Mouse (Mus musculus) neural tube, embryonic 13.5 days (tissue): ENCODE data around the gene Xcr1. TPM values are rescaled to one million over a fixed set of nuclear protein-coding genes. Genes with fewer than 3 reads are reported as not detected.

ENCODE experiments used
- ATAC-seq: fragments of 200-750 bp; cut with Nextera tagmentation; 2 replicates; pipeline ENCODE4 v1.8.0; 2017; ENCODE audit warnings: low read depth, mild to moderate bottlenecking, moderate TSS enrichment, moderate library complexity
- H3K27ac ChIP-seq: fragments of 300-500 bp; sonication (generic); replicated peaks from 2 replicates; pipeline ENCODE4 v1.5.1; 2015; ENCODE audit warnings: moderate library complexity, mild to moderate bottlenecking, inconsistent platforms
- H3K27me3 ChIP-seq: fragments of 300-500 bp; sonication (generic); 2 replicates; pipeline ENCODE4 v1.6.1; 2015; ENCODE audit warnings: mild to moderate bottlenecking, inconsistent platforms
- H3K36me3 ChIP-seq: fragments of 300-500 bp; sonication (generic); 2 replicates; pipeline ENCODE4 v1.6.1; 2015; ENCODE audit warnings: mild to moderate bottlenecking, inconsistent platforms
- H3K4me1 ChIP-seq: fragments of 300-500 bp; sonication (generic); replicated peaks from 2 replicates; pipeline ENCODE4 v1.6.1; 2015; ENCODE audit warnings: inconsistent platforms
- H3K4me2 ChIP-seq: fragments of 300-500 bp; sonication (generic); 2 replicates; pipeline ENCODE4 v1.6.1; 2015; ENCODE audit warnings: inconsistent platforms, mild to moderate bottlenecking, moderate library complexity
- H3K4me3 ChIP-seq: fragments of 300-500 bp; sonication (generic); 2 replicates; pipeline ENCODE4 v1.5.1; 2015; ENCODE audit warnings: mild to moderate bottlenecking, inconsistent platforms
- H3K9ac ChIP-seq: fragments of 300-500 bp; sonication (generic); 2 replicates; pipeline ENCODE4 v1.6.1; 2015; ENCODE audit warnings: moderate library complexity, mild to moderate bottlenecking, inconsistent platforms
- H3K9me3 ChIP-seq: fragments of 300-500 bp; sonication (generic); 2 replicates; pipeline ENCODE4 v1.6.1; 2016; ENCODE audit warnings: inconsistent platforms
- WGBS: fragments of 180-500 bp; shearing (Covaris S2); methylation state at CpG from one replicate; pipeline ENCODE4 v1.1.7; 2015; 5-methylcytosine and 5-hydroxymethylcytosine counted together
- polyA plus RNA-seq: library from polyadenylated mRNA; unstranded; fragments of >200 nt; fragmentation: Nextera tagmentation; extraction: Ambion mirVana; gene quantifications from 2 replicates; pipeline ENCODE4 v1.2.1, GENCODE M21; 2015

The Xcr1 gene
- polyA plus RNA-seq, 1 experiment from 2014 or later = 0.04 TPM

DNA sequence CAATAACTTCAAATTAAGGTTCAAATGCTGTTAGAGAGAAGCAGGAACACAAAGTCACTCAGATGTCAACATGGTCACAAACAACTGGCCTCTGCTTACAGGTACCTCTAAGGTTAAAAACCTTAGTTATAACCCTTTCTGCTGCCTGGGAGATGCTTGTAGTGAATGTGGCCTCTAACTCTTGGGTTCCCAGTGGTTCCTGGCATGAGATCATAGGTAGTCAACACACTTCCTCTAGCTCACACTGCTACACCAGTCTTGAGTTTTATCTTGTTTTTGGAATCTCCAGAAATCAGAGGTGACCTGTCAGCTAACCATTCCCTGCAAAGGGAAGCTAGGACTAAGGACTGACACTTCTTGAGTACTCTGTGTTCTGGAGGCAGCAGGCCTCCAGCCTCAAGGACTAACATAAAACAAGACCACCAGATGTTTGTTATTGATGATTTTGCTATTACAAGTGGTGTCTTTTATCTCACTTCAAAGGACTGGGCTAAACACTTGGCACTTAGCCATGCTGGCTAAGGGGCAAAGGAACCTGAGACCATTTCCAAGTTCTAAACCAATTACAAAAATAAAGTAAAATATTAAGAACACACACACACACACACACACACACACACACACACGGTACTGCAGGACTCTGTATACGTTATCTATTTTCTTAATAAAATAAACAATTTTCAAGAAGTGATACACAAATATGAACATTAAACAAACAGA lies 11.7 kb downstream of the Xcr1 start:
- no peak overlapping the region for H3K9ac ChIP-seq
- no peak for ATAC-seq
- H3K4me2 ChIP-seq = peak overlapping the region; percentile 86
- no peak overlapping the region for H3K27ac ChIP-seq
- H3K4me3 ChIP-seq = peak overlapping the region; percentile 75; the same call in 1 of the 2 replicates
- H3K9me3 ChIP-seq = no peaks in the 10 kb centered on the region
- peaks cover 12% of the 10 kb centered on the region for H3K4me1 ChIP-seq
- H3K36me3 ChIP-seq = no peaks in the 10 kb centered on the region
- no peaks in the 10 kb centered on the region for H3K27me3 ChIP-seq
- 79% methylated on average over 2 of the region's 2 CpGs for WGBS

- H3K9ac ChIP-seq = no peak overlapping the region
- peaks cover 8% of the 10 kb centered on the region for H3K4me1 ChIP-seq
- H3K36me3 ChIP-seq = peaks cover 4% of the 10 kb centered on the region; the same call in 1 of the 2 replicates
- no peak overlapping the region for H3K27ac ChIP-seq
- no peak for ATAC-seq
- H3K9me3 ChIP-seq = no peaks in the 10 kb centered on the region
- no peaks in the 10 kb centered on the region for H3K27me3 ChIP-seq
- no peak overlapping the region for H3K4me3 ChIP-seq
- no peak overlapping the region for H3K4me2 ChIP-seq
- WGBS = 93% methylated on average over 1 of the region's 1 CpGs
Observed at GRCm38 (mm10) chr9:123846490-123846889, 15.3 kb downstream of the Xcr1 start.

DNA sequence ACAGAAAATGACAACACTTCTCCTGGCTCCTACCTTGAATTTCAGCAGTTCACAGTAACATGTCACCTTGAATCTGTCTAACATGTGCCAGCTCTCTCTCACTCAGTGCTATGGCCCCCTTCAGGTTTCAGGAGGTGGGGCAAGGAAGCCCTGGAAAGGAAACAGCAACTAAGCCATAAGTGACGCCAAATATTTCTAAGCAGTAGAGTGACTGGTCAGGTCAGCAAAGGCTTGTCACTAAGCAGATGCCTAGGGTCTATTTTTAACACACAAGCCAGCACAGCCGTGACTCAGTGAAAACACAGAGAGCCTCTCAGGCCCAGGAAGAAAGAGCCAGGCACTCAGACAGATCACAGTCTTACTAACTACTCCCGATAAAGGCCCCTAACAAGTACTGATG lies 16.7 kb downstream of the Xcr1 start:
- Histone ChIP-seq H3K27ac (no peak overlapping the region), H3K4me1 (no peaks in the 10 kb centered on the region; the same call in 1 of the 2 replicates), H3K36me3 (peaks cover 10% of the 10 kb centered on the region), H3K4me2 (no peak overlapping the region), H3K27me3 (no peaks in the 10 kb centered on the region), H3K9ac (no peak overlapping the region), H3K4me3 (no peak overlapping the region), H3K9me3 (no peaks in the 10 kb centered on the region)
- WGBS = 80% methylated on average over 3 of the region's 3 CpGs
- ATAC-seq = no peak

GRCm38 (mm10) chr9:123844468-123844867 lies 17.4 kb downstream of the Xcr1 start:
- Histone ChIP-seq H3K27me3 (no peaks in the 10 kb centered on the region), H3K4me2 (no peak overlapping the region), H3K27ac (no peak overlapping the region), H3K4me1 (no peaks in the 10 kb centered on the region), H3K4me3 (no peak overlapping the region), H3K9ac (no peak overlapping the region), H3K9me3 (no peaks in the 10 kb centered on the region), H3K36me3 (peaks cover 13% of the 10 kb centered on the region)
- no peak for ATAC-seq
- WGBS = 83% methylated on average over 3 of the region's 3 CpGs

GRCm38 (mm10) chr9:123840243-123840642 lies 21.6 kb downstream of the Xcr1 start:
- ATAC-seq = no peak
- Histone ChIP-seq H3K4me3 (no peak overlapping the region), H3K9me3 (no peaks in the 10 kb centered on the region), H3K27ac (no peak overlapping the region), H3K36me3 (peaks cover 40% of the 10 kb centered on the region), H3K4me1 (no peaks in the 10 kb centered on the region), H3K27me3 (no peaks in the 10 kb centered on the region), H3K9ac (no peak overlapping the region), H3K4me2 (no peak overlapping the region)
- WGBS = 91% methylated on average over 6 of the region's 6 CpGs

GRCm38 (mm10) chr9:123835851-123836250 lies 26.0 kb downstream of the Xcr1 start:
- no peak for ATAC-seq
- Histone ChIP-seq H3K4me3 (no peak overlapping the region), H3K9ac (no peak overlapping the region), H3K27me3 (no peaks in the 10 kb centered on the region), H3K9me3 (no peaks in the 10 kb centered on the region), H3K4me1 (no peaks in the 10 kb centered on the region), H3K4me2 (no peak overlapping the region), H3K36me3 (peaks cover 54% of the 10 kb centered on the region), H3K27ac (no peak overlapping the region)
- 97% methylated on average over 3 of the region's 3 CpGs for WGBS

DNA sequence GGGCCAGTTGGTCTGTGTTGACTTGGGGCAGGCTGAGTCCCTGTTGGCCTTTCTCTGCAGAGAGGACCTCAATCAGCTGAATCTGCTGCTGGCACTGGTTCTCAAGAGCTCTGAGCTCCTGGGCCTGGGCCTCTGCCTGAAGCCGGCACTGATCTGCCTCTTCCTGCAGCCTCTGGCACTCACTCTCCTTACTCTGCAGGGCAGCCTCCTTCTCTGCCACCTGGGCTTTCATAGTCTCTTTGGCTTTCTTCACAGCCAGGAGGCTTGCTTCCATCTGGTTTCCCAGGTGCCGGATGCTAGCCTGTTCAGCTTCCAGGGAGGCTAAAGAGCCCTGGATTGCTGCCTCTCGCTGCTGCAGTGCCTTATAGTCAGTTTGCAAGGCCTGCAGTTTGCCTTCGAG lies 32.9 kb downstream of the Xcr1 start:
- H3K9me3 ChIP-seq = no peaks in the 10 kb centered on the region
- WGBS = 95% methylated on average over 4 of the region's 4 CpGs
- H3K4me2 ChIP-seq = no peak overlapping the region
- no peak overlapping the region for H3K4me3 ChIP-seq
- no peaks in the 10 kb centered on the region for H3K27me3 ChIP-seq
- H3K27ac ChIP-seq = no peak overlapping the region
- peaks cover 58% of the 10 kb centered on the region for H3K36me3 ChIP-seq
- no peaks in the 10 kb centered on the region for H3K4me1 ChIP-seq
- H3K9ac ChIP-seq = no peak overlapping the region
- no peak for ATAC-seq

DNA sequence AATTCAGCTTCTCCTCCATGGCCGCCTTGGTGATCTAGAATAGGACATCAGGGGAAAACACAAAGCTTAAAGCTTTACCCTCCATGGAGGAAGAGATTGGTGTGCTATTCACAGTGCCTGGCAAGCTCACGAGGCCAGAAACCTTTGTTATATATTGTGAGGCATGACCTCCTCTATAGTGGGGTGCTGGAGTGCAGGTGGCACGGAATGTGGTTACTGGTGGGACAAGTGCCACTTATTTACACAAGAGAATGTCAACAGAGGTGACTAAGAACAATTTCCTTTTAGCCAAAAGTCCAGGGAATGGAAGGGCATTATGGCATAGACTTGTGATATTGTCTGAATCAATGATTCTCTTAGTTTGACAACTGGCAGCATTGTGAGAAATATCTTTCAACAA lies 35.2 kb downstream of the Xcr1 start:
- Histone ChIP-seq H3K4me3 (no peak overlapping the region), H3K9me3 (no peaks in the 10 kb centered on the region), H3K36me3 (peaks cover 80% of the 10 kb centered on the region), H3K4me2 (no peak overlapping the region), H3K9ac (no peak overlapping the region), H3K4me1 (no peaks in the 10 kb centered on the region), H3K27ac (no peak overlapping the region), H3K27me3 (no peaks in the 10 kb centered on the region)
- no peak for ATAC-seq
- WGBS = 93% methylated on average over 3 of the region's 3 CpGs

GRCm38 (mm10) chr9:123818601-123819000 lies 43.2 kb downstream of the Xcr1 start:
- no peaks in the 10 kb centered on the region for H3K4me1 ChIP-seq
- no peak for ATAC-seq
- WGBS = 92% methylated on average over 2 of the region's 2 CpGs
- H3K4me3 ChIP-seq = no peak overlapping the region
- H3K9ac ChIP-seq = no peak overlapping the region
- no peaks in the 10 kb centered on the region for H3K9me3 ChIP-seq
- H3K27ac ChIP-seq = no peak overlapping the region
- H3K36me3 ChIP-seq = peaks cover 44% of the 10 kb centered on the region
- H3K27me3 ChIP-seq = no peaks in the 10 kb centered on the region
- H3K4me2 ChIP-seq = no peak overlapping the region

DNA sequence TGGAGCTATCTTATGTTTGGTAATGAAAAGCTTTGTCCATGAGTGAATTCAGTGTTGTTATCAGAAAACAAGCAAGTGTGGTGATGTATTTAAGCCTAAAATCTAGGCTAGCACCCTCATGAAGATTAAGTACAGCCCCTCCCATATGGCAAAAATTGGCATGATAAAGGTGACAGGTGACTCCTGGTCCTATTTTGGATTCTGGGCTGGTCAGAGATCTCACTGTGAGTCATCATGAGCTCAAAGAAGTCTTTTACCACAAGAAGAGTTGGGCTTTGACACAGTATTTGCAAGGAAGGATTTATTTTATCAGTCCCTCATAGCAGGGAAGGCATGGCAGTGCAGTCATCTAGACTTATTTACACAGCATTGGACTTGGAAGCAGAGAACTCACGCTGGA lies 45.8 kb downstream of the Xcr1 start:
- ATAC-seq = no peak
- Histone ChIP-seq H3K4me1 (no peaks in the 10 kb centered on the region), H3K4me2 (no peak overlapping the region), H3K36me3 (peaks cover 26% of the 10 kb centered on the region), H3K9me3 (no peaks in the 10 kb centered on the region), H3K4me3 (no peak overlapping the region), H3K9ac (no peak overlapping the region), H3K27me3 (no peaks in the 10 kb centered on the region), H3K27ac (no peak overlapping the region)
- 93% methylated on average over 1 of the region's 1 CpGs for WGBS

DNA sequence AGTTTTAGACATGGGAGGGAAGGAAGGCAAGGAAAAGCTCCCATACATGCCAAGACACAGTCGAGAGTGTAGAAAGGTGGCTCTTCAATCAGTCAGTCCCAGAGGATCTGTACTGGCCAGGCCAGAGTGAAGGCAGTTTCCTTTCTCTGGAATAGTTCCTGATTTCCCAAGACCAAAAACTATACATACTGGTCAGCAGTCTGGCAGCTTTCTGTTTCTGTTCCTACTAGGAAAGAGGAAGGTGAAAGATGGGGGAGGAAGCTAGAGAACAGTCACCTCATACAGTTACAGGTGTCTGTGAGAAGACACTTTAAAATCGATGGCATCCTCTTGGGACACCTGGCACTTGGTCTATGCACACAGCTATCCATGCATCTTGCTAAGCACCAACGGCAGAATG lies 46.4 kb downstream of the Xcr1 start:
- WGBS = 89% methylated on average over 3 of the region's 3 CpGs
- Histone ChIP-seq H3K27me3 (no peaks in the 10 kb centered on the region), H3K9me3 (no peaks in the 10 kb centered on the region), H3K4me2 (no peak overlapping the region), H3K4me3 (no peak overlapping the region), H3K36me3 (peaks cover 28% of the 10 kb centered on the region), H3K4me1 (no peaks in the 10 kb centered on the region), H3K9ac (no peak overlapping the region), H3K27ac (no peak overlapping the region)
- ATAC-seq = no peak

GRCm38 (mm10) chr9:123814821-123815220 lies 47.0 kb downstream of the Xcr1 start:
- H3K27me3 ChIP-seq = no peaks in the 10 kb centered on the region
- no peaks in the 10 kb centered on the region for H3K9me3 ChIP-seq
- no peak overlapping the region for H3K9ac ChIP-seq
- no peak overlapping the region for H3K4me3 ChIP-seq
- no peak overlapping the region for H3K27ac ChIP-seq
- no peaks in the 10 kb centered on the region for H3K4me1 ChIP-seq
- peaks cover 32% of the 10 kb centered on the region for H3K36me3 ChIP-seq
- 83% methylated on average over 4 of the region's 4 CpGs for WGBS
- no peak overlapping the region for H3K4me2 ChIP-seq
- ATAC-seq = no peak

- H3K27me3 ChIP-seq = no peaks in the 10 kb centered on the region
- 71% methylated on average over 2 of the region's 2 CpGs for WGBS
- no peak overlapping the region for H3K9ac ChIP-seq
- H3K4me2 ChIP-seq = no peak overlapping the region
- H3K4me3 ChIP-seq = no peak overlapping the region
- H3K9me3 ChIP-seq = no peaks in the 10 kb centered on the region
- no peak overlapping the region for H3K27ac ChIP-seq
- no peak for ATAC-seq
- peaks cover 32% of the 10 kb centered on the region for H3K36me3 ChIP-seq
- H3K4me1 ChIP-seq = no peaks in the 10 kb centered on the region
Observed at GRCm38 (mm10) chr9:123814326-123814725, 47.5 kb downstream of the Xcr1 start.
